Mouse (Mus musculus) stomach, postnatal 0 days (tissue): ENCODE measurements at regions not wholly inside any gene's neighbourhood (a gene's known extent, or its start where the extent isn't known, plus 50 kb on each side); places are given as distances from the start of the nearest gene placed in this dataset.

Source experiments
- CTCF ChIP-seq: IDR thresholded peaks from 2 replicates; pipeline ENCODE4 v1.5.1; 2016; ENCODE audit warnings: antibody characterized with exemption, low read depth, mild to moderate bottlenecking, moderate library complexity
- EP300 ChIP-seq: optimal IDR thresholded peaks from 2 replicates; pipeline ENCODE3; 2016; ENCODE audit warnings: antibody characterized with exemption

GRCm38 (mm10) chr12:107085906-107086655, 402.4 kb upstream of the 3110018I06Rik start:
- TF ChIP-seq CTCF (peak; percentile 72), EP300 (no peak)
